Mouse (Mus musculus) spleen, adult 2 months (tissue): ENCODE data around the gene Fam20c. TPM values are rescaled to one million over a fixed set of nuclear protein-coding genes. Genes with fewer than 3 reads are reported as not detected.

Source experiments
- DNase-seq, 2 experiments: peaks; one replicate each; pipeline versions ENCODE4 v3.0.0 to v3.0.0-alpha.2; 2012 to 2021; ENCODE audit warnings: low spot score in 2 of 2, low read depth in 1 of 2
- H3K27ac ChIP-seq: fragments of 200-500 bp; 2 replicates; pipeline ENCODE4 v1.5.1; 2012; ENCODE audit warnings: low read length, inconsistent platforms; ENCODE audit not compliant: insufficient read depth
- H3K27me3 ChIP-seq: fragments of 200-500 bp; 2 replicates; pipeline ENCODE4 v1.6.1; 2012; ENCODE audit warnings: mild to moderate bottlenecking, moderate library complexity, low read length, inconsistent platforms; ENCODE audit not compliant: control insufficient read depth, insufficient read depth
- H3K36me3 ChIP-seq: fragments of 200-500 bp; 2 replicates; pipeline ENCODE4 v1.6.1; 2012; ENCODE audit warnings: mild to moderate bottlenecking, low read length, inconsistent platforms; ENCODE audit not compliant: control insufficient read depth, insufficient read depth
- H3K4me1 ChIP-seq: fragments of 200-500 bp; 2 replicates; pipeline ENCODE4 v1.6.1; 2011; ENCODE audit warnings: inconsistent platforms; ENCODE audit not compliant: control insufficient read depth, insufficient read depth, insufficient read length
- H3K4me3 ChIP-seq: fragments of 200-500 bp; 2 replicates; pipeline ENCODE4 v1.5.1; 2011; ENCODE audit warnings: mild to moderate bottlenecking, inconsistent platforms; ENCODE audit not compliant: insufficient read depth, insufficient read length; ENCODE audit errors: extremely low read depth
- CTCF ChIP-seq: fragments of 200-500 bp; IDR thresholded peaks from 2 replicates; pipeline ENCODE4 v1.5.1; 2011; ENCODE audit warnings: mild to moderate bottlenecking, inconsistent platforms; ENCODE audit not compliant: insufficient read depth, insufficient read length, insufficient replicate concordance; ENCODE audit errors: extremely low read depth
- POLR2A ChIP-seq: fragments of 200-500 bp; IDR thresholded peaks from 2 replicates; pipeline ENCODE4 v1.6.1; 2011; ENCODE audit warnings: low read depth, low read length, inconsistent platforms
- WGBS: fragments of 180-500 bp; shearing (Covaris S2); methylation state at CpG from one replicate; pipeline ENCODE4 v1.1.7; 2018; 5-methylcytosine and 5-hydroxymethylcytosine counted together
- polyA plus RNA-seq: library from polyadenylated mRNA; depleted of rRNA; stranded (reverse); fragments of >200 nt; gene quantifications from 2 replicates; pipeline ENCODE4 v1.2.3, GENCODE M21; 2012

Gene Fam20c
- polyA plus RNA-seq, 1 experiment, result 6.5 TPM

DNA sequence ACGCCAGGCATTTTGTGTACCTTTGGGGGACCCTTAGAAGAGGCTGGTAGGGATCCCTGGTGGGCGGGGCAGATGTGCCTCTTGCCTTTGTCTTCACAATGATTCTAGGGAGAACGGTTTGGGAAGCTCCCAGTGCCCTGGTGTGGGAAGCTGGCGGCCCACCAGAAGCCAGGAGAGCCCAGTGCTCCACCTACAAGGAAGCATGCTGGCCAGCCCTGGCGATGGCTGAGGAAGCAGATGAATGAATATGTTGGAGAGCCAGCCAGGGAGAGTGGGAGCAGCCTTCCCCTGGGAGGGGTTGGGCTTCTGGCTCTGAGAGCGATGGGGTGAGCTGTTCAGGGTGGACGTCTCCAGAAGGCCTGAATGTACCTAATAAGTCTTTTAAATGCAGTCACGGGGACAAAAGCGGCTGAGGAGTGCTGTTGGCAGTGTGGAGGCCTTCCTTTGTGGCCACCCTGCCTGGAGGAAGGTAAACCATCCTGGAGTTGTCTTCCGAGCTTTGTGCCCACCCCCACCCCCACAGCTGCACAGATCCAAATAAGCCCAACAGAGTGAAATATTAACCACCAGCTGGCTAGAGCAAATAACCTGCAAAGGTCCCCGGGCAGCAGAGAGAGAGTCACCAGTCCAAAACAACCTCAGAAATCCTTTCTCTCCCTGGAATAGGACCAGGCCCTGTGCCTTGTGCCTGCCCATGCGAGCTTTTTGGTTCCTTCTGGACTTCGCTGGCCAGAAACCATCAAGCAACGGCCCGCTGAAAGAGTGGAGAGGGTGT, 2.2 kb downstream of the Fam20c start:
- no peak for TF ChIP-seq POLR2A
- TF ChIP-seq CTCF, result no peak
- DNase-seq, result no peak
- 78% methylated on average over 15 of the region's 15 CpGs for WGBS
- Histone ChIP-seq H3K27ac (no peak overlapping the region), H3K4me3 (no peak overlapping the region), H3K36me3 (no peaks in the 10 kb centered on the region), H3K27me3 (peaks cover 2% of the 10 kb centered on the region), H3K4me1 (no peaks in the 10 kb centered on the region; the same call in 1 of the 2 replicates)

GRCm38 (mm10) chr5:138757135-138757534, 2.8 kb downstream of the Fam20c start:
- no peak overlapping the region for H3K4me3 ChIP-seq
- DNase-seq, result no peak
- H3K27ac ChIP-seq, result no peak overlapping the region
- peaks cover 2% of the 10 kb centered on the region for H3K27me3 ChIP-seq
- H3K36me3 ChIP-seq, result no peaks in the 10 kb centered on the region
- TF ChIP-seq POLR2A (no peak), CTCF (no peak)
- WGBS, result 92% methylated on average over 6 of the region's 6 CpGs
- no peaks in the 10 kb centered on the region; the same call in 1 of the 2 replicates for H3K4me1 ChIP-seq

GRCm38 (mm10) chr5:138757616-138758015, 3.3 kb downstream of the Fam20c start:
- Histone ChIP-seq H3K36me3 (no peaks in the 10 kb centered on the region), H3K27ac (no peak overlapping the region), H3K4me1 (no peaks in the 10 kb centered on the region; the same call in 1 of the 2 replicates), H3K27me3 (peaks cover 2% of the 10 kb centered on the region), H3K4me3 (no peak overlapping the region)
- TF ChIP-seq POLR2A (no peak), CTCF (no peak)
- 92% methylated on average over 12 of the region's 12 CpGs for WGBS
- no peak for DNase-seq

DNA sequence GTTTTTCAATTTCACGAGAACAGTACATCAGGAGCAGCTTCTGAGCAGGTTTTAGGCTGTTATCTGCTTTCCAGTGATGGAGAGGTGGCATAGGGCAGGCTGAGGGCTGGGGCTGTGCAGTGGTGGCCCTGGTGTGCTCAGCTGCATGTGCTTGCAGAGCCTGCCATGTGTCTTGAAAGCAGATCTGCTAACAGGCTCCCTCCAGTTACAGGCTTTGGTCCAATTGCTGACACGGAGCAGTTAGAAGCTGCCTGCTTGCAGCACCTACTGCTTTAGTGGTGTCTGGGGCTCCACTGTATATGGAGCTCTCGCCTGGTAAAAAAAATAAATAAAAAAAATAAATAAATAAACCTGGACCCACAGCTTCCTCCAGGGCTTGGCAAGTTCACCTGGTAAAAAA, 4.2 kb downstream of the Fam20c start:
- no peak overlapping the region for H3K4me3 ChIP-seq
- no peaks in the 10 kb centered on the region for H3K36me3 ChIP-seq
- H3K27me3 ChIP-seq, result peaks cover 2% of the 10 kb centered on the region
- no peaks in the 10 kb centered on the region; the same call in 1 of the 2 replicates for H3K4me1 ChIP-seq
- 72% methylated on average over 3 of the region's 3 CpGs for WGBS
- no peak for TF ChIP-seq CTCF
- TF ChIP-seq POLR2A, result no peak
- H3K27ac ChIP-seq, result no peak overlapping the region
- no peak for DNase-seq

- DNase-seq, result no peak
- no peaks in the 10 kb centered on the region for H3K27me3 ChIP-seq
- no peak overlapping the region for H3K27ac ChIP-seq
- no peaks in the 10 kb centered on the region for H3K36me3 ChIP-seq
- WGBS, result 86% methylated on average over 5 of the region's 5 CpGs
- H3K4me1 ChIP-seq, result no peaks in the 10 kb centered on the region
- H3K4me3 ChIP-seq, result no peak overlapping the region
- TF ChIP-seq POLR2A (no peak), CTCF (no peak)
These were observed 7.6 kb downstream of the Fam20c start for GRCm38 (mm10) chr5:138761836-138762334.

DNA sequence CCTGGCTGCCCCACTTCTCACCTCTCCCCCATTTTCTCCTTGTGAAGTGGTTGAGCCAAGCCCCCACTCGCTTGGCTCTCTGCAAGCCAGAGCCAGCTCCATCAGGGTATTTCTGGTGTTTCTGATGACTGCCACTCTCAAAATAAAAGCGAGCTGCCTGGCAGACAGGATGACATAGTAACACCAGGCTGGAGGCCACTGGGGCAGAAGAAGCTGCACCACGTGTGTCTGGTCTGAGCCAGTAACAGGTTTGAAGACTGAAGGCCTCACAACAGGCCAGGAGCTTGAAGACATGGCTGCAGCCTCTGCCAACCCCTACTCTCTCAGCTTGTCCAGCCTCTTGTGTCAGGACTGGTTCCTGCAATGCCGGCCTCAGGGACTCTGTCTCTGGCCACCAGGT, 8.0 kb downstream of the Fam20c start:
- no peak overlapping the region for H3K4me3 ChIP-seq
- no peak overlapping the region for H3K27ac ChIP-seq
- WGBS, result 88% methylated on average over 4 of the region's 4 CpGs
- TF ChIP-seq CTCF (no peak), POLR2A (no peak)
- H3K27me3 ChIP-seq, result no peaks in the 10 kb centered on the region
- no peak for DNase-seq
- no peaks in the 10 kb centered on the region for H3K36me3 ChIP-seq
- no peaks in the 10 kb centered on the region for H3K4me1 ChIP-seq

DNA sequence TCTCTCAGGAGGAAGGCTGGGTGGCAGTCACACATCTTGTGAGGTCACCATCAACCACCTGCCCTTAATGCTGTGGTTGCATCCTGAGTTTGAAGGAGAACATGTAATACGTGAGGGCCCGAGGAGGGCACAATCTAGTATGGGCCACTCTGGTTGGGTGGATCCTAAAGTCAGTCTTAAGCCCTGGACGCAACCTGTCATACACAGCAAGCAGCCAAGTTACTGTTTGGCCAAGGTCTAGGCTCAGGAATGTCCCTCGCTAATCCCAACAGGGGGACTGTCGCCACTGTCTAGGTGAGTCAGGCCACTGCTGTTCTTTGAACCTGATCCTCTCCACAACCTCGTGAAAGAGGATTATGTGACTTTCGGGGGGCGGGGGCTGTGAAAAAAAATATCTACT, 10.3 kb downstream of the Fam20c start:
- no peaks in the 10 kb centered on the region for H3K36me3 ChIP-seq
- H3K4me3 ChIP-seq, result no peak overlapping the region
- no peak overlapping the region for H3K27ac ChIP-seq
- WGBS, result 92% methylated on average over 8 of the region's 8 CpGs
- no peak for TF ChIP-seq CTCF
- no peak for TF ChIP-seq POLR2A
- no peak for DNase-seq
- no peaks in the 10 kb centered on the region for H3K27me3 ChIP-seq
- no peaks in the 10 kb centered on the region for H3K4me1 ChIP-seq
